Mouse (Mus musculus) erythroblast, embryonic 14.5 days (primary cell): ENCODE data around the gene Mapkbp1.

Experiments used
- GATA1 ChIP-seq: IDR thresholded peaks from 2 replicates; pipeline ENCODE4 v1.6.1; 2012; ENCODE audit warnings: low read length, inconsistent platforms, mixed read lengths
- TAL1 ChIP-seq: IDR thresholded peaks from 3 replicates; pipeline ENCODE4 v1.6.1; 2012; ENCODE audit warnings: low read length, inconsistent platforms, mixed read lengths

- no peak for TF ChIP-seq GATA1
- TF ChIP-seq TAL1 = no peak
These were observed 22.3 kb downstream of the Mapkbp1 start for GRCm38 (mm10) chr2:119994839-119995238.
